Mouse (Mus musculus): ENCODE results near the gene Nsun4. TPM values are rescaled to one million over a fixed set of nuclear protein-coding genes. Genes with fewer than 3 reads are reported as not detected.

Nsun4 gene
- total and polyA plus RNA-seq, 3 experiments = 11.8 to 14.9 TPM; not detected in 1

GRCm38 (mm10) chr4:116097211-116097610, 43.5 kb upstream of the Nsun4 start:
- no peak for DNase-seq (ENCODE audit: low read depth, low spot score)
- H3K36me3 ChIP-seq (ENCODE audit: control insufficient read depth in 1 of 2, insufficient read depth in 2 of 2, low read length in 2 of 2) = peaks cover 12 to 23% of the 10 kb centered on the region in 2 experiments
- H3K27me3 ChIP-seq (ENCODE audit: control insufficient read depth in 1 of 2, insufficient read depth in 2 of 2, low read length in 2 of 2) = no peaks in the 10 kb centered on the region
- no peak overlapping the region for H3K4me3 ChIP-seq (ENCODE audit: control insufficient read depth in 1 of 2, insufficient read depth in 1 of 2, low read depth in 2 of 2, low read length in 2 of 2)
- no peak overlapping the region for H3K27ac ChIP-seq (ENCODE audit: control insufficient read depth, low read depth, low read length)
- TF ChIP-seq CTCF (IDR thresholded peaks at IDR 0.05 in 2 of 3, conservative IDR thresholded peaks at IDR 0.05 in 1 of 3; ENCODE audit: control insufficient read depth in 1 of 3, insufficient read depth in 1 of 3, low read depth in 2 of 3, low read length in 3 of 3, poor library complexity in 1 of 3, severe bottlenecking in 1 of 3) (no peak), USF2 (IDR thresholded peaks at IDR 0.05; ENCODE audit: borderline replicate concordance in 1 of 2, insufficient read depth in 1 of 2, low read depth in 1 of 2, low read length in 2 of 2) (no peak), NELFE (IDR thresholded peaks at IDR 0.05; ENCODE audit: low read depth, low read length) (no peak), RAD21 (IDR thresholded peaks at IDR 0.05; ENCODE audit: low read depth, low read length) (no peak), EP300 (IDR thresholded peaks at IDR 0.05; ENCODE audit: low read depth in 1 of 2, low read length in 2 of 2) (no peak), USF1 (IDR thresholded peaks at IDR 0.05; ENCODE audit: low read depth, low read length) (no peak), TCF12 (IDR thresholded peaks at IDR 0.05; ENCODE audit: low read depth, low read length) (no peak), SMC3 (IDR thresholded peaks at IDR 0.05; ENCODE audit: low read depth, low read length) (no peak), ZNF384 (IDR thresholded peaks at IDR 0.05; ENCODE audit: low read depth, low read length) (no peak), MAZ (IDR thresholded peaks at IDR 0.05; ENCODE audit: low read depth, low read length) (no peak), BHLHE40 (IDR thresholded peaks at IDR 0.05; ENCODE audit: borderline replicate concordance, low read depth, low read length) (no peak), MAFK (IDR thresholded peaks at IDR 0.05; ENCODE audit: borderline replicate concordance, low read depth, low read length) (no peak), MXI1 (IDR thresholded peaks at IDR 0.05; ENCODE audit: low read depth, low read length) (no peak), SIN3A (IDR thresholded peaks at IDR 0.05; ENCODE audit: low read length) (no peak), MEF2A (IDR thresholded peaks at IDR 0.05; ENCODE audit: extremely low read depth, insufficient replicate concordance, low read depth, low read length, poor library complexity, severe bottlenecking) (no peak), NRF1 (IDR thresholded peaks at IDR 0.05; ENCODE audit: insufficient read depth, low read depth, low read length, poor library complexity, severe bottlenecking) (no peak), MYC (IDR thresholded peaks at IDR 0.05; ENCODE audit: low read depth, low read length) (no peak)
- H3K9ac ChIP-seq (ENCODE audit: control insufficient read depth, low read depth, low read length, poor library complexity, severe bottlenecking) = no peak overlapping the region
- H3K9me3 ChIP-seq (replicated peaks; ENCODE audit: insufficient read depth, low read length) = no peaks in the 10 kb centered on the region
- no peaks in the 10 kb centered on the region for H3K79me2 ChIP-seq (ENCODE audit: control insufficient read depth, insufficient read depth, low read length, poor library complexity)
- H3K4me1 ChIP-seq (ENCODE audit: control insufficient read depth in 1 of 2, insufficient read depth in 2 of 2, low read length in 2 of 2) = peaks cover 0 to 13% of the 10 kb centered on the region in 2 experiments; a peak in 3 of 4 replicates

GRCm38 (mm10) chr4:116096291-116096690, 42.6 kb upstream of the Nsun4 start:
- no peaks in the 10 kb centered on the region for H3K9me3 ChIP-seq (replicated peaks; ENCODE audit: insufficient read depth, low read length)
- H3K4me3 ChIP-seq (ENCODE audit: control insufficient read depth in 1 of 2, insufficient read depth in 1 of 2, low read depth in 2 of 2, low read length in 2 of 2) = no peak overlapping the region
- H3K79me2 ChIP-seq (ENCODE audit: control insufficient read depth, insufficient read depth, low read length, poor library complexity) = no peaks in the 10 kb centered on the region
- peaks cover 11 to 24% of the 10 kb centered on the region in 2 experiments for H3K36me3 ChIP-seq (ENCODE audit: control insufficient read depth in 1 of 2, insufficient read depth in 2 of 2, low read length in 2 of 2)
- peaks cover 0 to 8% of the 10 kb centered on the region in 2 experiments; a peak in 2 of 4 replicates for H3K4me1 ChIP-seq (ENCODE audit: control insufficient read depth in 1 of 2, insufficient read depth in 2 of 2, low read length in 2 of 2)
- no peak overlapping the region for H3K9ac ChIP-seq (ENCODE audit: control insufficient read depth, low read depth, low read length, poor library complexity, severe bottlenecking)
- no peaks in the 10 kb centered on the region for H3K27me3 ChIP-seq (ENCODE audit: control insufficient read depth in 1 of 2, insufficient read depth in 2 of 2, low read length in 2 of 2)
- TF ChIP-seq JUND (IDR thresholded peaks at IDR 0.05; ENCODE audit: low read depth, low read length) (no peak), CTCF (IDR thresholded peaks at IDR 0.05 in 2 of 3, conservative IDR thresholded peaks at IDR 0.05 in 1 of 3; ENCODE audit: control insufficient read depth in 1 of 3, insufficient read depth in 1 of 3, low read depth in 2 of 3, low read length in 3 of 3, poor library complexity in 1 of 3, severe bottlenecking in 1 of 3) (no peak), BHLHE40 (IDR thresholded peaks at IDR 0.05; ENCODE audit: borderline replicate concordance, low read depth, low read length) (no peak), TCF12 (IDR thresholded peaks at IDR 0.05; ENCODE audit: low read depth, low read length) (no peak)
- no peak for DNase-seq (ENCODE audit: low read depth, low spot score)
- no peak overlapping the region for H3K27ac ChIP-seq (ENCODE audit: control insufficient read depth, low read depth, low read length)

Data from MEL (cell line).